Mouse (Mus musculus) embryonic facial prominence, embryonic 11.5 days (tissue): Measurements from ENCODE around the gene Cltb. TPM values are rescaled to one million over a fixed set of nuclear protein-coding genes. Genes with fewer than 3 reads are reported as not detected.

ENCODE experiments used
- ATAC-seq: fragments of 200-750 bp; cut with Nextera tagmentation; replicated peaks from 2 replicates; pipeline ENCODE4 v1.8.0; 2017; ENCODE audit warnings: low read depth; ENCODE audit not compliant: insufficient number of reproducible peaks, low FRiP score, low TSS enrichment
- DNase-seq: peaks from one replicate; pipeline ENCODE4 v3.0.0-alpha.2; 2015; ENCODE audit warnings: low spot score
- H3K27ac ChIP-seq: fragments of 300-500 bp; sonication (generic); replicated peaks from 2 replicates; pipeline ENCODE4 v1.5.1; 2014; ENCODE audit warnings: mild to moderate bottlenecking, low read depth, low read length, control low read depth
- H3K27me3 ChIP-seq: fragments of 300-500 bp; sonication (generic); 2 replicates; pipeline ENCODE4 v1.6.1; 2014; ENCODE audit warnings: mild to moderate bottlenecking, low read length, moderate library complexity, mixed read lengths; ENCODE audit not compliant: control insufficient read depth, insufficient read depth
- H3K36me3 ChIP-seq: fragments of 300-500 bp; sonication (generic); replicated peaks from 2 replicates; pipeline ENCODE4 v1.6.1; 2014; ENCODE audit warnings: low read depth, mild to moderate bottlenecking, low read length, moderate library complexity, mixed read lengths; ENCODE audit not compliant: control insufficient read depth, insufficient read depth
- H3K4me1 ChIP-seq: fragments of 300-500 bp; sonication (generic); 2 replicates; pipeline ENCODE4 v1.6.1; 2014; ENCODE audit warnings: low read length, mixed read lengths; ENCODE audit not compliant: control insufficient read depth, insufficient read depth
- H3K4me2 ChIP-seq: fragments of 300-500 bp; sonication (generic); 2 replicates; pipeline ENCODE4 v1.6.1; 2014; ENCODE audit warnings: low read depth, mild to moderate bottlenecking, control low read depth, low read length, moderate library complexity
- H3K4me3 ChIP-seq: fragments of 300-500 bp; sonication (generic); 2 replicates; pipeline ENCODE4 v1.5.1; 2014; ENCODE audit warnings: low read depth, low read length, control low read depth
- H3K9ac ChIP-seq: fragments of 300-500 bp; sonication (generic); replicated peaks from 2 replicates; pipeline ENCODE4 v1.6.1; 2014; ENCODE audit warnings: mild to moderate bottlenecking, control low read depth, low read length
- H3K9me3 ChIP-seq: fragments of 300-500 bp; sonication (generic); replicated peaks from 2 replicates; pipeline ENCODE4 v1.6.1; 2016; ENCODE audit warnings: mild to moderate bottlenecking, low read length, inconsistent platforms, mixed read lengths; ENCODE audit not compliant: control insufficient read depth
- WGBS: fragments of 180-500 bp; shearing (Covaris S2); extraction: QIAGEN DNeasy Blood & Tissue Kit; methylation state at CpG from one replicate; pipeline ENCODE4 v1.1.7; 2014; 5-methylcytosine and 5-hydroxymethylcytosine counted together
- polyA plus RNA-seq: library from polyadenylated mRNA; unstranded; fragments of >200 nt; fragmentation: Nextera tagmentation; extraction: Ambion mirVana; gene quantifications from 2 replicates; pipeline ENCODE4 v1.2.1, GENCODE M21; 2014

Gene Cltb
- polyA plus RNA-seq: 19.4 and 20.7 TPM in 2 replicates

DNA sequence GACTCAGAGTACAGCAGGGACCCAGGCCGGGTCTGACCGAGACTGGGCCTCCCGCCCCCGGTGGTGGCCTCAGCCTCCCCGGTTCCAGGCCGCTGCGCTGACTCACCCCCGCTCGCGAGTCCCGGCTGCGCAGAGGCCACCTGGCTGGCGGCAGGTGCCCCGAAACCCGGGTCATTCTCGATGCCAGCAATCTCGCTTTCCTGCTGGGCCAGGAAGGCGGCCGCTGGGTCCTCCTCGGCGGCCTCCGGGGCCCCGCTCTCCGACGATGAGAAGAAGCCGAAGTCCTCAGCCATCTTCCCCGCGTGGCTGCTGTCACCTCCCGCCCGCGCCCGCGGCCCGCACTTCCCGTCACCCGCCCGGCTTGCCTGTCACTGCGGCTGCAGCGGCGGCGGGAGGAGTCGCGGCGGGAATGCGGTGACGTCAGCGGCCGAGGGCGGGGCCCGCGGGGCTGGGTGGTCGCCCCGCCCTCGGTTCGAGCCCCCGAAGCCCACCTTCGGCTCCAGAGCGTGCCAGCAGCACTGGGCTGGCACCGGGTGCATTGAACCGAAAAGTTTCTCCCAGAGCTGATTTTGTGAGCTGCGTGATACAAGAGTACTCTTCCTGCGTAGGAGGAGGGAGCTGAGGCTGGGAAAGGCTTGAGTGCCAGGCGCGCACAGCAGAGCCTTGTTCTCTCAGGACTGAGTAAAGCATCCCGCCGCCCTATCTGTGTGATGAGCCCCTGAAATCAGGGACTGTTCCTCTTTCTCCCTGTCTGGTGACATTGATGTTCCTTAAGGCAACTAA is at the start of gene Cltb:
Gene Cltb (minus strand): TSS at position 373 of the 783 bp plus-strand sequence.
- Histone ChIP-seq H3K9me3 (no peaks in the 10 kb centered on the region), H3K4me1 (no peaks in the 10 kb centered on the region), H3K36me3 (no peaks in the 10 kb centered on the region), H3K4me3 (peak within 1 kb of the TSS; percentile 61), H3K27me3 (peaks cover 4% of the 10 kb centered on the region; the same call in 1 of the 2 replicates), H3K4me2 (peak within 1 kb of the TSS; percentile 94), H3K9ac (peak within 1 kb of the TSS; percentile 71), H3K27ac (no peak within 1 kb of the TSS)
- under 1% methylated on average over 65 of the region's 66 CpGs for WGBS
- peak; percentile 78 for DNase-seq
- ATAC-seq: peak; percentile 49

GRCm38 (mm10) chr13:54660877-54661276 is 49.7 kb upstream of the Cltb start:
- Histone ChIP-seq H3K27ac (no peak overlapping the region), H3K27me3 (no peaks in the 10 kb centered on the region), H3K4me2 (no peak overlapping the region), H3K9ac (no peak overlapping the region), H3K36me3 (peaks cover 8% of the 10 kb centered on the region), H3K4me1 (no peaks in the 10 kb centered on the region), H3K4me3 (no peak overlapping the region), H3K9me3 (no peaks in the 10 kb centered on the region)
- DNase-seq (no peak), ATAC-seq (no peak)
- 57% methylated on average over 5 of the region's 5 CpGs for WGBS

DNA sequence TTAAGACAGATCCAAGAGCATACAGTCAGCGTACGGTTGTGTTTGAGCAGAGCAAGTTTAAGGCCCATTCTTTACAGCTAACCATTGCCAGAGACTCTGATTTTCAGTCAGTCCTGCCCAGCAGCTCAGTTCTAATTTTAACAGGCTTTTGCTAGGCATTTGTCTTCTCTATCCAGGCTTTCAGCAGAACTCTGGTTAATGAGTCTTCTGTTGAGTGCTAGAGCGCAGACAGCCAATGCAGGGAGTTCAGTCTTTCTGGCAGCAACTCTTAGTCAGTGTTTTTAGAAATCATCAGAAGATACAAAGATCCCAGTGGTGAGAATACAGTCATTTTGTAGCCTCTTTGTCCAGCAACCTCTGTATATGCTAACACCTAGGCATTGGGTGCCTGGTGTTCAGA is 39.3 kb upstream of the Cltb start:
- H3K27ac ChIP-seq: no peak overlapping the region
- no peak for ATAC-seq
- H3K4me3 ChIP-seq: no peak overlapping the region
- no peak overlapping the region for H3K4me2 ChIP-seq
- no peak overlapping the region for H3K9ac ChIP-seq
- H3K36me3 ChIP-seq: peaks cover 22% of the 10 kb centered on the region
- DNase-seq: no peak
- no peaks in the 10 kb centered on the region for H3K4me1 ChIP-seq
- WGBS: 93% methylated on average over 3 of the region's 3 CpGs
- H3K27me3 ChIP-seq: no peaks in the 10 kb centered on the region
- H3K9me3 ChIP-seq: no peaks in the 10 kb centered on the region

- no peaks in the 10 kb centered on the region for H3K4me1 ChIP-seq
- no peaks in the 10 kb centered on the region for H3K9me3 ChIP-seq
- no peak overlapping the region for H3K4me3 ChIP-seq
- no peaks in the 10 kb centered on the region for H3K27me3 ChIP-seq
- H3K4me2 ChIP-seq: no peak overlapping the region
- H3K9ac ChIP-seq: no peak overlapping the region
- ATAC-seq (no peak), DNase-seq (no peak)
- H3K36me3 ChIP-seq: no peaks in the 10 kb centered on the region
- no peak overlapping the region for H3K27ac ChIP-seq
- 94% methylated on average over 3 of the region's 3 CpGs for WGBS
Measured at GRCm38 (mm10) chr13:54635011-54635410, 23.9 kb upstream of the Cltb start.

DNA sequence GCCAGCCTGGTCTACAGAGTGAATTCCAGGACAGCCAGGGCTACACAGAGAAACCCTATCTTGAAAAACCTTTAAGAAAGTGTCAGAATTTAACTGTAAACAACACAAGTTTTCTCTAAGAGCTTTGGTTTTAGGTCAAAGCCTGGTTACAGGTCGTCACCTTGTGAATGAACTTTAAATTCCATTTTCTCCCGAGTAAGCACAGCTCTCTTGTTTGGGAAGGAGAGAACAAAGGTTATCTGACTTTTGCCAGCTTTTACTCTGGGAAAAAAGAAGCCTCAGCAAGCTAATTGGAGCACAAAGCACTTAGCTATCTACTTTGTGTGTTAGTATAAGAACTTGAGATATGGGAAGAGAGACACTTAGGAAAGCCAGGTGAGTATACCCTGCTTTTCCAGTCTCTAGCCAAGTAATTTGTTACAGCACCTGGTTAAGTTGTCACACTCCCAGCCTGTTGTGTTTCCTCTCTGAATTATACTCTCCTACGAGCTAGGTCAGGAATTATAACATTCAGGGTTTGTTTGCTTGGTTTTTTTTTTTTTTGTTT is 21.7 kb upstream of the Cltb start:
- 69% methylated on average over 3 of the region's 3 CpGs for WGBS
- no peak overlapping the region for H3K9ac ChIP-seq
- no peaks in the 10 kb centered on the region for H3K4me1 ChIP-seq
- no peaks in the 10 kb centered on the region for H3K36me3 ChIP-seq
- DNase-seq (no peak), ATAC-seq (no peak)
- H3K4me2 ChIP-seq: no peak overlapping the region
- no peak overlapping the region for H3K4me3 ChIP-seq
- H3K9me3 ChIP-seq: no peaks in the 10 kb centered on the region
- H3K27me3 ChIP-seq: no peaks in the 10 kb centered on the region
- H3K27ac ChIP-seq: no peak overlapping the region

DNA sequence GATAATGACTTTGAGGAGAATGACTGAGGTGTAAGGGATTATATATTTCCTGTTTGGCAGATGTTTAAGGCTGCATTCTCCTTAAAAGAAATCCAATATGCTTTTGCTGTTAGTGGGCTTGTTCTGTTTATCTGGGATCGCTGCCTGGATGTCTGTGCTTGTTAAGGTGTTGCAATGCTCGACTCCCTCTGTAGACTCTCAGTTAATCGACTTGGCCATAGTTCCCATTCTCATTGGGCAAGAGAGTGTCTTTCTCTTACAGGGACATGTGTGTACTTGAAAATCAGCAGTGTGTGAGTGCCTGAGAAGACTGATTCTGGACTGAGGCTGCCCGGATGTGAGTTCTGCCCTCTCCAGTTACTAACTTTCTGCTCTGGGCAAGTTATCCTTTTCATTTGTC is 18.0 kb upstream of the Cltb start:
- ATAC-seq: no peak
- H3K27me3 ChIP-seq: no peaks in the 10 kb centered on the region
- H3K9me3 ChIP-seq: no peaks in the 10 kb centered on the region
- WGBS: 88% methylated on average over 4 of the region's 4 CpGs
- no peak for DNase-seq
- H3K4me2 ChIP-seq: no peak overlapping the region
- no peak overlapping the region for H3K9ac ChIP-seq
- no peak overlapping the region for H3K4me3 ChIP-seq
- no peaks in the 10 kb centered on the region for H3K36me3 ChIP-seq
- H3K27ac ChIP-seq: no peak overlapping the region
- H3K4me1 ChIP-seq: no peaks in the 10 kb centered on the region; the same call in 1 of the 2 replicates

DNA sequence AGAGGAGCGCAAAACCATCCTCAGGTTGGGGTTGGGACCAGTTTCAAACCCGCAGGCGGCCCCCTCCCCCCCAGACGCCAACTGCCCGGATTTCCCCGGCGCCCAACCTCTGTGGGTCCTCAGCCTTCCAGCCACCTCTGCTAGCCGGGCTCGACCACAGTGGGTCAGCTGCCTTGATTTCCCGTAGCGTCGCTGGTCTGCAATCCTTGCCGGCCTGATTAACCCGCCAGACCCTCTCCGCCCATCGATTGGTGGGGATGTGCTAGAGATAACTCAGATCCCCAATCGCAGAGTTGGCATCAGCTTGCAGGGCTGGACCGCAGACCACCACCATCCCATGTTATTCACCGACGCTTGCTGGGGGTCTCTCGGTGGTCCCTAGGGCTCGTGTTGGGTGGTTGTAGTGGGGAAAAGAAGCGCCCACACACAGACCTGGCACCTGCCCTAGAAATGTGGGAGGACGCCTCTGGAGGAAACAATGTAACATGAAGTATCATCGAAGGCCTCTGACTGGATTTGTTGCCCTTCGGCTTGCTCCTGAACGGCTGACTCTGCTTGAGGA is 10.9 kb upstream of the Cltb start:
- Histone ChIP-seq H3K27me3 (no peaks in the 10 kb centered on the region), H3K9ac (peak overlapping the region; percentile 96), H3K36me3 (no peaks in the 10 kb centered on the region), H3K9me3 (no peaks in the 10 kb centered on the region), H3K27ac (peak overlapping the region; percentile 56; the same call in 1 of the 2 replicates), H3K4me3 (peak overlapping the region; percentile 96), H3K4me2 (peak overlapping the region; percentile 75), H3K4me1 (no peaks in the 10 kb centered on the region; the same call in none of the 2 replicates)
- ATAC-seq (peak; percentile 74; the same call in 1 of the 2 replicates), DNase-seq (peak; percentile 20)
- 1% methylated on average over 27 of the region's 27 CpGs for WGBS
